Mouse (Mus musculus): ENCODE results near the gene Ppp1r37.

- TF ChIP-seq POLR2A (IDR thresholded peaks at IDR 0.05; ENCODE audit: borderline replicate concordance, low read depth, low read length) (no peak), CTCF (IDR thresholded peaks at IDR 0.05; ENCODE audit: low read depth, low read length) (no peak)
Measured at GRCm38 (mm10) chr7:19549394-19549793, 13.5 kb downstream of the Ppp1r37 start.
